Mouse (Mus musculus): ENCODE data around the gene Adcy10. TPM values are rescaled to one million over a fixed set of nuclear protein-coding genes. Genes with fewer than 3 reads are reported as not detected.

Adcy10 gene
- not detected in 2 replicates for polyA plus RNA-seq (2012; ENCODE audit: insufficient read depth, low replicate concordance)

DNA sequence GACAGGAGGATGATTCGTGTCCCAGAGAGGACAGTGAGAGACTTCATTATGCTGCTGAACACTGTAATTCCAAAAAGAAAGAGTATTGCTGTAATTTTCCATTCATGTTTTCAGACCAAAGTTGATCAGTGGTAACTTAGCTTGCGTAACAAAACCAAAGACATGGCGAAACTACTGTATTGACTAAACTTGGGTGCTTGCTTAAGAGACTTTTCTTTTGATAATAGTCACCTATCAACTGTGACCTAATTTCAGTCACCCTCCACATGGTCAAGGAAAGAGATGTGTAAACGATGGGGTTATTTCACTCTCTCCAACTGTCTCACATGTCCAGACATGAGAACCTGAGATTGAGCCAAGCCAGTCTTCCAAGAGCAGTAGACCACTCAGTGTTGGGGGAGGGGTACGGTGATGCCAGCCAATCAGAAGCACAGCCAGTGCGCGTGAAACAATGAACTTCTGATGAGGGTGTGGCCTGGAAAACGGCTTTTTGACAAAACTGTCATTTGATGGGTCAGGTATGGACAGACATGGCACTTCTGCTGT is at the start of gene Adcy10:
Gene Adcy10 (plus strand): TSS at position 496 of the 546 bp plus-strand sequence.
- H3K4me3 ChIP-seq (replicated peaks), result no peak within 1 kb of the TSS
- H3K4me1 ChIP-seq, result peaks cover 13% of the 10 kb centered on the region
- no peaks in the 10 kb centered on the region for H3K27me3 ChIP-seq (replicated peaks)
- H3K36me3 ChIP-seq (replicated peaks; ENCODE audit: low read length), result peaks cover 30% of the 10 kb centered on the region
- H3K9me3 ChIP-seq, result no peaks in the 10 kb centered on the region
- no peak for TF ChIP-seq GATA1 (IDR thresholded peaks at IDR 0.05; ENCODE audit: borderline replicate concordance, low read length)
- TF ChIP-seq FLI1 (IDR thresholded peaks at IDR 0.05; ENCODE audit: low read length), result no peak

DNA sequence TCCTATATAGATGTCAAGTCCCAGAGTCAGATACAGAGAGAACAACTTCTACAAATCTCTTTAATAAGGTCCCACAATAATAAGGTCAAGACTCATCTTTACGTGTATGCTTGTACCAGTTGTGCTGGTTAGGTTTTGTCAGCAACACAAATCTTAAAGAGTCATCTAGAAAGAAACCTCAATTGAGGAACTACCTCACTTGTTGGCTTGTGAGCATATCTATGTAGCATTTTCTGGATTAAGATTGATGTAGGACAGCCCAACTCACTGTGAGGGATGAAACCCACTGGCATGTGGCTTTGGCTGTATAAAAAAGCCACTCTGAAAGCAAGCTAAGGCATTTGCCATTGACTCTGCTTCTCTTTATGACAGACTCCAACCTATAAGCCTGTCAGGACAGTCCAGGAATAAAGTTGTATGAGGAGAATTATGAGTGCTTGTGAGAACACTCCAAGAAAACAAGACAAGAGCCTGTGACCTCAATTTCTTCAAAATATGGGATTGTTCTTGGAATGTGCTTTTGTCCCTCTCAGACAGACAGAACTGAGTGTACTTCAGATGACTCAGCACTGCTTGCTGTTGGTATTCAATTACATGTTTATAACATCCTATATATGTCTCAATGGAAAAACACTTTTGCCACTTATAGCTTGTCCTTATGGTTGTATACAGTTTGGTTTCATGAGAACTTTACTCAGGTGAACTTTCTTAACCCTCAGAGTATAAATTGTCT is 46.5 kb upstream of the Adcy10 start:
- Histone ChIP-seq H3K4me1 (peaks cover 49% of the 10 kb centered on the region), H3K9me3 (peaks cover 9% of the 10 kb centered on the region; the same call in 1 of the 2 replicates), H3K27me3 (replicated peaks) (no peaks in the 10 kb centered on the region), H3K4me3 (replicated peaks) (no peak overlapping the region), H3K36me3 (replicated peaks; ENCODE audit: low read length) (peaks cover 24% of the 10 kb centered on the region)
- TF ChIP-seq FLI1 (IDR thresholded peaks at IDR 0.05; ENCODE audit: low read length), result no peak
- no peak for TF ChIP-seq GATA1 (IDR thresholded peaks at IDR 0.05; ENCODE audit: borderline replicate concordance, low read length)

DNA sequence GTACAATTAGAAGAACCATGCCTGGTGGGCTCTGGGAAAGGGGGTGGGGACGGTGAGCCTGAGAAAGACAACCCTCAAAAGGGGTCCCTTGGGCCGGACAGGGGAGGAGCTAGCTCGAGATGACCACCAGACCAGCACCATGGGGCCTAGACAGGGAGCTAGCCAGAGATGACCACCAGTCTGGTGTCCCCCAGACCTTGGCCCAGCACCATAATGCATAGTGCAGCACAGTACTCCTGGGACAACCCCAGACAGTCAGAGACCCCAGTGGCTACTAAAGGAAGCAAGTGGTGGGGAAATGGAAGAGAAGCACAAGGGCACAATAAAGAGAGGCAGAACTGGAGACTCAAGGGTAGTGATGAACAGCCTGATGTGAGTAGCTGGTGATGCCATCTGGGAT is 44.2 kb upstream of the Adcy10 start:
- no peak overlapping the region for H3K4me3 ChIP-seq (replicated peaks)

DNA sequence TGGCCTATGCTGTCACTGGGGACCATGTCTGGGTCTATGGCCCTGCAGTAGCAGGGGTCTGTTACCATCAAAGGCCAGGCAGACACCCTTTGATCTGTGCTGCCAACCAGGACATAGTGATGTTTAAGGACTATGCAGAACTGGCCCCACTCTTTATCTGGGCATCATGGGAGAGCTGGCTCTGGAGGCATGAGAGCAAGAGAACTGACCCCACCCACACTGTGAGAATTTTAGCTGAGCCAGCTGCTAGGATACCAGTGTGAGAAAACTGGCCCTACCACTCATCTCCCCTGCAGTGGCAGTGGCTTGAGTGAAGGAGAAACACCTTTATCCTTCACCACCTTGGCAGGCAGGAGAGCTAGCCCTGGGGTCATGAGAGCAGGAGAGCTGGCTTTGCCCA is 43.8 kb upstream of the Adcy10 start:
- H3K27me3 ChIP-seq (replicated peaks), result no peaks in the 10 kb centered on the region
- peaks cover 21% of the 10 kb centered on the region for H3K36me3 ChIP-seq (replicated peaks; ENCODE audit: low read length)
- no peak for TF ChIP-seq GATA1 (IDR thresholded peaks at IDR 0.05; ENCODE audit: borderline replicate concordance, low read length)
- TF ChIP-seq FLI1 (IDR thresholded peaks at IDR 0.05; ENCODE audit: low read length), result no peak
- H3K4me1 ChIP-seq, result peaks cover 49% of the 10 kb centered on the region
- peaks cover 6% of the 10 kb centered on the region; the same call in 1 of the 2 replicates for H3K9me3 ChIP-seq
- no peak overlapping the region for H3K4me3 ChIP-seq (replicated peaks)

More for the DNA sequence above, 44.2 kb upstream of the Adcy10 start:
- Histone ChIP-seq H3K27me3 (replicated peaks) (no peaks in the 10 kb centered on the region), H3K4me1 (peaks cover 49% of the 10 kb centered on the region), H3K36me3 (replicated peaks; ENCODE audit: low read length) (peaks cover 21% of the 10 kb centered on the region), H3K9me3 (peaks cover 6% of the 10 kb centered on the region; the same call in 1 of the 2 replicates)
- TF ChIP-seq FLI1 (IDR thresholded peaks at IDR 0.05; ENCODE audit: low read length) (no peak), GATA1 (IDR thresholded peaks at IDR 0.05; ENCODE audit: borderline replicate concordance, low read length) (no peak)

DNA sequence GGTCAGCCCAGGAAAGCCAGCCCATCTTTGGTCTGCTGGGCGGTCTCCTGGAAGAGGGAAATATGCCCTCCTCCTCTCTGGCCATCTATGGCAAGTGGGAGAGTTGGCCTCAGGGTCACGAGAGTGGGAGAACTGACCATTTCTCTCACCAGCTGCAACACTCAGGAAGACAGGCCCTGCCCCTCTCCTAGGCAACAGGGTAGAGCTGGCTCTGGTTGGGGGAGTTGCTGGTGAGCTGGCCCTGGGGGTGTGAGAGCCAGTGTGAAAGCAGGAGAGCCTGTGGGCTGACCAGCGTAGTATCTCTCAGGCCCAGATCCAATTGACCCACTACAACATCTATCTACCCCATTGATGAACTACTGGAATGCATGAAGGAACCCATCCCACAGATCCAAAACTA is 43.3 kb upstream of the Adcy10 start:
- peaks cover 16% of the 10 kb centered on the region for H3K36me3 ChIP-seq (replicated peaks; ENCODE audit: low read length)
- no peak for TF ChIP-seq FLI1 (IDR thresholded peaks at IDR 0.05; ENCODE audit: low read length)
- TF ChIP-seq GATA1 (IDR thresholded peaks at IDR 0.05; ENCODE audit: borderline replicate concordance, low read length), result no peak
- H3K9me3 ChIP-seq, result peaks cover 2% of the 10 kb centered on the region; the same call in 1 of the 2 replicates
- H3K4me3 ChIP-seq (replicated peaks), result no peak overlapping the region
- H3K27me3 ChIP-seq (replicated peaks), result no peaks in the 10 kb centered on the region
- H3K4me1 ChIP-seq, result peaks cover 49% of the 10 kb centered on the region

DNA sequence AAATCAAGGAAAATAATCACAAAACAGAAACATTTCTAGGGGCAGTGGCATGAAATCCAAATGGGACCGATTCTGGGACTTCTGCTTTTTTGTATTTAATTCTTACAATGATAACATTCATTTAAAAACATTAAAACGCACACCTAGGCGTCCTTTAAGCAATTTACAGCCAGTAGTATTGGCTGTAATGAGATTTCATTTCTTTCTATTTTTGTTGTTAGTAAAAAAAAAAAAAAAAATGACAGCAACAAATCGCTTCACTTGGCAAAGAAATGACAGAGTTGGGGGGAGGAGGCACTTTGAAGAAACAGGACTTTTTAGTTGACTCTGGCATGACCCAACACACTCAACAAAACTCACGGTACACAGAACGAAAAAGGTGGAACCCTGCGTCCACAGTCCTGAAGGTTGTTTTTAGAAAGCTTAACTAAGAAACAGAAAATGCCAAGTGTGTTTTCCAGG is 25.9 kb upstream of the Adcy10 start:
- Histone ChIP-seq H3K4me1 (peaks cover 27% of the 10 kb centered on the region), H3K27me3 (replicated peaks) (no peaks in the 10 kb centered on the region), H3K9me3 (peaks cover 8% of the 10 kb centered on the region), H3K36me3 (replicated peaks; ENCODE audit: low read length) (peaks cover 13% of the 10 kb centered on the region), H3K4me3 (replicated peaks) (peak overlapping the region; percentile 94)
- TF ChIP-seq GATA1 (IDR thresholded peaks at IDR 0.05; ENCODE audit: borderline replicate concordance, low read length) (no peak), FLI1 (IDR thresholded peaks at IDR 0.05; ENCODE audit: low read length) (no peak)

DNA sequence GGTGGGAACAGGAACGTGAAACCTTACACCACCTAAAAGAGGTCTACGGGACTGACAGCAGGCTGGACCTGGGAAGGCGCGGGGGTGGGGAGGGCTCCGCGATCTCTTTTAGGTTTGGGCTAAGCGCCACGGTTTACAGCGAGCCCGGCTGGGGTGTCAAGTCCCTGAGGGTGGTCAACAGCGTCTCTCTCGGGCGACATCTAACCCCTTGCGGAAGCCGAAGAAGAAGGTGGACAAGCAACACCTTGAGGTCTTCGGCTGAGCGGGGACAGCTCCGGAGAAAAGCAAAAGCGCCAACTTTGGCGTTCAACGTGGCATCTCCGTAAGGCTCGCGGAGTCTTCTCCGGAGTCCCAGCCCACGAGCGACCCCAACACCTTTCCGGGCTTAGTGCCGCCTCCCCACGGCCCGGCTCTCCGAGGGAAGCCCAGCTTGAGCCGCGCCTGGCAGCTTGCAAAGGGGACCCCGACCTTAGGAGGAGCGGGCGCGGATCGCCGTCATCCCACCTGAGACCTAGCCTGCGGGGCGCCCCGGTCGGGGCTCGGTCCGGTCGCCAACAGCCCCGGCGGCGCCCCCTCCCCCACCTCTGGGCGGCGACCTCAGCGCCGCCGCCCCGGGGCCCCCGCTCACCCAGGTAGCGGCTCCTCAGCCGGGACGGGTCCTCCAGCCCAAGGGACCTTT is 25.3 kb upstream of the Adcy10 start:
- Histone ChIP-seq H3K9me3 (0 out of 2 replicates have a peak, but pooled peaks cover 2% of the 10 kb centered on the region), H3K4me1 (peaks cover 27% of the 10 kb centered on the region), H3K27me3 (replicated peaks) (no peaks in the 10 kb centered on the region), H3K4me3 (replicated peaks) (peak overlapping the region; percentile 94), H3K36me3 (replicated peaks; ENCODE audit: low read length) (peaks cover 7% of the 10 kb centered on the region)
- TF ChIP-seq FLI1 (IDR thresholded peaks at IDR 0.05; ENCODE audit: low read length) (no peak), GATA1 (IDR thresholded peaks at IDR 0.05; ENCODE audit: borderline replicate concordance, low read length) (no peak)

DNA sequence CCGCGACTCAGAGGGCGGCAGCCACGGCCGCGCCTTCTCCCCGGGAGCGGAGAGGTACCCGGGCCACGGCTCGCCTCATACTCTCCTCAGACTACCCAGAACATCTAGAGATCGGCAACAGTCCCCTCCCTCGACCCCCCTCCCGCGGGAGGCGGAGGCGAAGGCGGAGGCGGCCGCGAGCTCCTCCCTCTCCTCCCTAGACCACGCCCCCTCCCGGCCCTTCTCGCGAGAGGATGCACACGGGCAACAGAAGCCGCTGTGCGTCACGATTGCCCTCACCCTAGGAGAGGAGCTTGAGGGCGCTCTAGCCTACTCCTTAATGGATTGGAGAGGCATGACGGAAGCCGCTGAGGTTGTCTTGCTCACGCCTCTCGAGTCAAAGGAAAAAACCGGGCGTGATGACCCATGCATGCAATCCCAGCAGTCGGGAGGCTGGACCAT is 24.6 kb upstream of the Adcy10 start, which contains the start of the genes Dcaf6 and Mpc2:
Gene Dcaf6 (minus strand): TSS at position 116 of the 441 bp plus-strand sequence.
Gene Mpc2 (plus strand): TSS at position 278 of the 441 bp plus-strand sequence.
- no peaks in the 10 kb centered on the region for H3K27me3 ChIP-seq (replicated peaks)
- H3K4me3 ChIP-seq (replicated peaks), result peak within 1 kb of the TSS; percentile 94
- no peak for TF ChIP-seq FLI1 (IDR thresholded peaks at IDR 0.05; ENCODE audit: low read length)
- TF ChIP-seq GATA1 (IDR thresholded peaks at IDR 0.05; ENCODE audit: borderline replicate concordance, low read length), result no peak
- H3K9me3 ChIP-seq, result no peaks in the 10 kb centered on the region
- peaks cover 27% of the 10 kb centered on the region for H3K4me1 ChIP-seq
- peaks cover under 1% of the 10 kb centered on the region for H3K36me3 ChIP-seq (replicated peaks; ENCODE audit: low read length)

DNA sequence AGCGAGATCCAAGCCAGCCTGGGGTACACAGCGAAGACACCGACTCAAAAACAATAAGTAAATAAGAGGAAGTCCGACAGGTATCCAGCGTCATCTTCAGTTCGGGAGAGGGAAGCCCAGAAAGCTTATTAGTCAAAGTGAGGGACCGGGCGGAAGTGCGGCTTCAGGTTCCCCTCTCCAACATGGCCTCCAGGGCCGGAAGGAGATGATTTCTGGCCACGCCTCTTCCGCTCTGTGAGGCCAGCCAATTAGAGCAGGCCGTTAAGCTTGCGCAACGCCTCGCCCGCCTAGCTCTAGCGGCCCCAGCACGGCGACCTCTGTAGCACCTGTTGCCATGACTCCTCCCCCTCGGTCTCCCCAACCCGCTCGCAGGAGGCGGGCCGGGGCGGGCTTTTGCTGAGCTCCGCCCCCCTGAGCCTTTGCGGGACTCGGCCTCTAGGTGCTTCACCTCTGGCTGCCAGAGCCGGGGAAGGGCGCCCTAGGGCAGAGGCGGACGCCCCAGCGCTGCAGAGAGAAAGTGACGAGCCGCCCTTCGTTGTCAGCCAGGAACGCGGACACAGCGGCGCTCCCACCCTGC is 24.1 kb upstream of the Adcy10 start:
- Histone ChIP-seq H3K4me1 (peaks cover 27% of the 10 kb centered on the region), H3K36me3 (replicated peaks; ENCODE audit: low read length) (no peaks in the 10 kb centered on the region), H3K9me3 (no peaks in the 10 kb centered on the region), H3K4me3 (replicated peaks) (peak overlapping the region; percentile 94), H3K27me3 (replicated peaks) (no peaks in the 10 kb centered on the region)
- TF ChIP-seq GATA1 (IDR thresholded peaks at IDR 0.05; ENCODE audit: borderline replicate concordance, low read length), result no peak
- peak; percentile 84 for TF ChIP-seq FLI1 (IDR thresholded peaks at IDR 0.05; ENCODE audit: low read length)
